Mouse (Mus musculus): ENCODE results near the gene Rplp2. TPM values are rescaled to one million over a fixed set of nuclear protein-coding genes. Genes with fewer than 3 reads are reported as not detected.

Rplp2 gene
- polyA plus RNA-seq (2017; shearing (Covaris generic)), result 1,588 TPM

DNA sequence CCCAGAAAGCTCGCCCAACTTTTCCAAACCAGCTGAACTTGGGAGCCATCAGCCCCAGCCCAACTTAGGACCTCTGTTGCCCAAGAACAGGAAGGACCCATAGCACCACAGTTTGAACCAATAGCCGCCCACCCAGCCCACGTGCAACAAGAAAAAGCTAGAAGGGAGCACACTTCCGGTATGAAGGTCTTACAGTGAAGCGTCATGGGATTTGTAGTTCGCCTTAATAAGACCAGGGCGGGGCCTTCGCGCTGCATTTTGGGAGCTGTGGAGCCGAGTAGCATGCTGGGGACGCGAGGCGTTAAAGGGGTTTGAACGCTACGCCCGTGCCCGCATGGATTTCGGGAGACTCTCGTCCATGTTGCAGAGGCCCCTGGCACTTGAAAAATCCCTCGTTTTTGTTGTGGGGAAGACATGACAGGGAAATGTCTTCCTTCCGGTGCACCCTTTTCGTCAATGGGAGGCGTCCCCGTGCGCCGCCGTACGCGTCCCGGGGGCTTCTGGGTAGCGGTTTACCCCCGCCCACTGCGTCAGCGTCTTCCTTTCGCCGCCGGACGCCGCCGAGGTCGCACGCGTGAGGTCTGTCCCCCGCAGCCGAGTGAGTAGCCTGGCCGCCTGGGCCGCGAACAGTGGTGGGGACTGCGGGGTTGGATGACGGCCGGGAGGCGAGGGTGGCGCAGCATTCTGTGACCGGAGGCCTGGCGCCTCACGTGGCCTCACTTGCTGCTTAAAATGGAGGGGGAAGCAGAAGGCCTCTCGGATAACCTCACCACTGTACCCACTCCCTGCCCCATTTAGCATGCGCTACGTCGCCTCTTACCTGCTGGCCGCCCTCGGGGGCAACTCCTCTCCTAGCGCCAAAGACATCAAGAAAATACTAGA is at the start of gene Rplp2:
TSS of gene Rplp2 (plus strand) at position 261 of the 882 bp plus-strand sequence.

DNA sequence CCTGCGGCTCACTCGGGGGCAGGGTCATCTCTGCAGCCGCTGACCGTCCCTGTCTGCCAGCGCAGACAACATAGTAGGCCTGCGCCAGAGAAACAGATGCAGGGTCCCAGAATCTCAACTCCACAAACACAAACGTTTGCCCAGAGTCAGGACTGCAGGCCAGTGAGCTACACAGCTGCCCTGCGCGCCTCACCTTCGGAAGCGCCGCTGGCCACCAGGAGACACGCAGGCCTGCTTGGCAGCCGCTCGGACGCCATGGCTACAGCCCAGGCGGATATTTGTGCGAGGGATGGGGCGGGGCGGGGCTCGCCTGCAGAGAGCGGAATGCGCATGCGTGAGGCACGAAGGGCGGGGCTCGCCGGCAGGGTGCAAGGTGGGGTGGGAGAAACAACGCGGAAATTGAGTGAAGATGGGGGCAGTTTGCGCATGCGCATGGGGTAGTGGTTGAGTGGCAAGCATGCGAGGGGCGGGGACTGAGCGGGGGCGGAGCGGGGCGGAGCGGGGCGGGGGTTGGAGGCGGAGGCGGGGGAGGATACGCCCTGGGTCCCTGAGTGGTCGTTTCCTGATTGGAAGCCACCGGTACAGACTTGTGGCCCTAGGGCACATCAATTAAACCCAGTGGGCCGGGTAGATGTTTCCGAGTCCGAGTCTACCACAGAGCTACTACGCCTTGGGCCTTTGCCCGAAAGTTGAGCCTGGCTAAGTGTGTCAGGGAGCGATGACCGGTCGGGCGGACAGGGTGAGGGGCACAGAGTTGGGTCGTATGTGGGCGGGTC is 33.2 kb upstream of the Rplp2 start, which contains the start of gene Gatd1:
TSS of gene Gatd1 (minus strand) at position 328 of the 776 bp plus-strand sequence.

DNA sequence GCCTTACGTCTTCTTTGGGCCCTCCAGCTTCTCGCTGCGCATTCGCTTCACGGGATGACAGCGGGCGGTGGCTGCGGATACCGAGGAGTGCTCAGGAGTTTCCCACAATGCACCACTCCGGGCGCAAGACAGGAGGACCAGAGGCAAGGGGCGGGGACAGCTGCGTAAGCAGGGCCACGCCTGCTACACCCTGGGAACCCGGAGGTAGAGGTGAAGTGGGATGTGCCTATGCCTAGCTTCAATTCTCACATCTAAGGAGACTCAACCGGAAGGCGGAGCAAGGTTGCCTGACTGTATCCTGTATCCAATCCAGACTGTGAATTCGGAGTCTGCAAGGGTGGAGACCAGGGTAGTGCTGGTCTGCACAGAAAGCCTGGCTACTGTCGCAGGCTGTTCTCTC is 17.9 kb upstream of the Rplp2 start, which contains the start of gene Cend1:
TSS of gene Cend1 (minus strand) at position 182 of the 400 bp plus-strand sequence.

DNA sequence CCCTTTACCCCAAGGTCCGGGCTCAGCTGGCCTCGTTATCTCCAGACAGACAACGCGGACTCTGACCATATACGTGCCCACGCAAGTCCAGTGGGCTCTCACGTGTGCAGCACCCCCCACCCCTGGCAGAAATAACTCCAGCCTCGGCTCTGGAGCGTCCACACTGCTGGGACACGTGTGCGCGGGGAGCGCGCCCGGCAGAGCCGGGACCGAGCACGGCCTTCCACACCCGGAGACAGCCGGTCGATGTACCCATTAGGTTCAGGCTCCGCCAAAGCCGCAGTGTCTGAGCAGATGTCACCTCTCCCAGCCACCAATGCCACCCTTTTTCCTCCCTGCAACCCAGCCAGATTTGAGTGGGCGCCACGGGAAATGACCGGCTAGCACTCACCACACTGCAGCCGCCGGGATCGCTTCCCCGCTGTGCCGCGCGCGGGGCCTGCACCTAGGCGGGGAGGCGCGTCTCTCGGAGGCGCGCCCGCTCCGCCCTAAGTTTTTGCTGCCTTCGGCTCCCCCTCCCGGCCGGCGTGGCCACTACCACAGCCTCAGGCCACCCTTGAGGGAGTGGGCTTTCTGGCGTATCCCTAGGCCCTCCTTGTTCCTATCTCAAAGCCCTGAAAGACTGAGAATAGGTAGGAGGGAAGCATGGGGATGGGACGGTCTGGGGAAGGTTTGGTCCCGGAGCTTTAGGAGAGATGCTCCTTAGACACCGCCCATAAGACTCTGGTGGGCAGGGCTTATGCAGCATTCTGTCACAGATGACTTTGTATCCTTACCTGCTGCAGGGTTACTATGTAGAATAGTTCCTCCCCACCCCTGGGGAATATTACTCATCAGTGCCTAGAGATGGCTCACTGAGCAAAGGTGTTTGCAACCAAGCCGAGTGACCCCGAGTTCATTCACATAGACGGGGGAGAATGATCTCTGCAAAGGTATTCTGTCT is 9.7 kb upstream of the Rplp2 start, which contains the start of gene Slc25a22:
TSS of gene Slc25a22 (minus strand) at position 715 of the 943 bp plus-strand sequence.

DNA sequence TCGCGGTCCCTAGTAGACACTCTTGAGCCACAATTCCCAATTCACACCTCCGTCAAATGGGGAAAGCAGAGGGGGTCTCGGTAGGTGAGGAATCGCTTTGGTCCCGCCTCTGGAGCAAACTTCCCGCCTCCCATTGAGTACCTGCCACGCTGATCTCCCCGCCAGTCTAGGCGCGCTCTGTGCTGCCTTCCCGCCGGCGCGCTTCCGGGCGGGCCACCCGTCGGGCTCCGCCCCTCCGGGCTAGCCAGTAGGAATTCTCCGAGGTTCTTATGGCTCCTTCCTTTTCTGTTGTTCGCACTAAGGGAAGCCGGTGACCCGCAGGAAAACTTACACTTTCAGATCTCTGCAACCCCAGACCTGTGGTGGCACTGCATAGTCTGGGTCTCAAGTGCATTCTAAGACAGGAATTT is 3.3 kb upstream of the Rplp2 start, which contains the start of gene Pidd1:
TSS of gene Pidd1 (minus strand) at position 198 of the 410 bp plus-strand sequence.

DNA sequence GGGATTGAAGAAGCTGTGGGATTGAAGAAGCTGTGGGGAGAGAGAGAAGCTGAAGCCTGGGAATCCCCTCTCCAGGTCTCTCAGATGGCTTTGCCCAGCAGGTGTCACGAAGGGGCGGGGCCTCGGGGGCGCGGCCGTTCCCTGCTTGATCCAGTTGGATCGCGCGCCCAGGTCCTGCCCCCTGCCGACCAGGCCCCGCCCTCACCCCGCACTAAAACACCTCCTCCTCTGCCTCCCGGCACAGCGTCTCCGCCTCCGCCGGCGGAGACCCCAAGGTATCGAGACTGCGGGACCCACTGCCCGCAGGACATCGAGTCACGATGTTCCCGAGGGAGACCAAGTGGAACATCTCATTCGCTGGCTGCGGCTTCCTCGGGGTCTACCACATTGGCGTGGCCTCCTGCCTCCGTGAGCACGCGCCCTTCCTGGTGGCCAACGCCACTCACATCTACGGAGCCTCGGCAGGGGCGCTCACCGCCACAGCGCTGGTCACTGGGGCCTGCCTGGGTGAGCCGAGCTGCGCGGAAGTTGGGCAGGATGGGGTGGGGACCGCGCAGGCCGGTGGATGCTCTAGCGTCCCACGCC is 7.9 kb downstream of the Rplp2 start, which contains the start of gene Pnpla2:
TSS of gene Pnpla2 (plus strand) at position 232 of the 585 bp plus-strand sequence.

DNA sequence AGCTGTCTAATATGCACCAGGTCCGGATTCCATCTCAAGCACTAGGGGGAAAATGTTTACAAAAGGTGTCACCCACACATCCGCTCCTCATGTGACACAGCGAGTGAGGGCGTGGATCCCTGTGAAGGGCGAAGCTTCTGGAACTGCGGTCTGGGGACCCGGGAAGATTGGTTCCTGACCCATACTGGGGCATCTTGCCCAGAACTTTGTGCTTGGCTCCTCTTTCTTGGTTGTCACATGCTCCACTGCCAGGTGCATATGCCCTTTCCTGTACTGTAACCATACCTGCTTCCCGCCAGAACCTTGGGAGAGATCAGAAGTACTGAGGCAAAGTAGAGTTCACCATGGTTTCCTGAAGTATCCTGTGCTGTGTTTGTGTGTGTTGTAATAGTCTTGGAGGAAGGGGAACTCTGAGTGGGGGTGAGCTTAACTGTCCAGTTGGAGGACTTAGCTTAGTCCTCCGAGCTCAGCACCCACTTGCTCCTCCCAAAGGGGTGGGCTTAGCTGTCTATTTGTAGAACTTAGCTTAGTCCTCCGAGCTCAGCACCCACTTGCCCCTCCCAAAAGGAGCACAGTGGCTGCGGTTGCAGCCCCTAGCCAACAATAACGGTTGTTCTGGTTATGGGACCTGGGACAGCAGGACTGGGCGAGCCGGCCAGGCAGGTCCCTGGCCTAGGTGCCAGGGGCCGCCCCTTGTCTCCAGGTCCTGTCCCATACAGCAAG is 13.4 kb downstream of the Rplp2 start, which contains the start of gene Cracr2b:
TSS of gene Cracr2b (plus strand) at position 704 of the 723 bp plus-strand sequence.

DNA sequence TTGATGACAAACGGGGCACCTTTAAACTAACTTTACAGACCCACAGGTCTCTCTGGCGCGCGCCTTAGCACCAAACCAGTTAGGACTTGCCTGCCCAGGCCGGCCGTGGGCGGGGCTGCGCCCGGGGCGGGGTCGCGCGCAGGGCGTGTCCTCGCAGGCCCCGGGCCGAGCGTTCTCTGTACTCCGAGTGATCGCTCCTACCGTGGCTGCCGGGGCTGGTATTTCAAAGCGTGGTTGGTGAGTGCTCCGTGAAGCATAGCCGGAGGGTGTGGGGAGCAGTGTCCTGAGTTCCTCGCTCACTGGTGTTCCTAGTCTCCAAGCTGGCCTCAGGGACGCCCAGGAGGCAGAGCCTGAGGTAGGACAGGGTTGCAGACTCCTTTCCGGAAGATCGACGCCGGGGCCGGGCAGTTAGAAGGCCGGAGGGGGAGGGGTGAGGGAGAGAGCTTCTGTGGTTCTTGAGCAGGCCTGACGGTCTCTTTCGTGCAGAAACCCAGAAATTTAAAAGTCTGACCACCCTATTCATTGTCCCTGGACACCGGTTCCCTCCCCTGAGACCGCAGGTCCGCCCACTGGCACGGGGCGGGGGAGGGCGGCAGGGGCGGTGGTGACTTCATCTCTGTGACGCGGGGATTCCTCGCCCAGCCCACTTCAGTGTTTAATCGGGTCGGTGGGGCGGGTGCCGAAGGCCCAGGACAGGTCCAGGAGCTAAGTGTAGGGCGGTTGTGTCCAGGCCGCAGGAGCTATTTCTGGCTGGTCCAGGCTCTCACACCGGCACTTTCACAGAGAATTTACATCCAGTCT is 20.3 kb downstream of the Rplp2 start, which contains the start of gene Cd151:
TSS of gene Cd151 (plus strand) at position 163 of the 801 bp plus-strand sequence.

DNA sequence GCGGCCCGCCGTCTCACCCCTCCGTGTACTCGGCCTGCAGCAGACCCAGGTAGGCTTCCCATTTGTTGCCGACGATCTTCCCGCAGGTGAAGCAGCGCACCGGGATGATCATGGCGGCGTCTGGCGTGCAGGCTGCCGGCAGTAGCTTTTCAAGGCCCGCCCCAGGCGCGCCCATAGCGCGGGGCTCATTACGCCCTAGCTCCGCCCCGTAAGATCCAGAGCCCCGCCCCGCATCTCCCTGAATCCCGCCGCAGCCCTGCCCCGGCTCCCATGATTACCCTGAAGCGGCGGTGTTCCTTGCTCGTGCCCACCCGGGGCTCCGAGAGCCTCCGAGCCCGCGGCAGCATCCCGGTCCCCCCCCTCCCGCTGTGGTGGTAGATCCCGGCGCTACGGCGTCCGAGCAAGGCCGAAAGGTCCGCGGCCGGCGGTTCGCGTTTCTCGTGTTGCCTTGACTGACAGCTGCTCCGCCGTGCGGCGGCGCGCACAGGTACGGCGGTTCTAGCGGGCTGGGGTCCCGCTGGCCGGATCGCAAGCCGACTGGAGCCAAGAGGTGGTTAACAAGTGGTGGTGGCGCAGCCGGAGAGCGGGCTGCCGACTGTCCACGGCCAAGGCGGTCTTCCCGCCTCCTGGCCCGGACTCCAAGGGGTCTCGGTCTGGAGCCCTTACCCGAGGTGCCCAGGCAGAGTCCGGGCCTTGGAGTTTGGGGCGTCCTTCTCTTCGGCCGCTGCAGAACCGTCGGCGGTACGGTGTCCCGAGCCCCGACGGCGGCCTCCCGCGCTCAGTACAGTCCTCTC is 28.0 kb downstream of the Rplp2 start, which contains the start of the genes Polr2l and Tspan4:
TSS of gene Polr2l (minus strand) at position 122 of the 794 bp plus-strand sequence.
TSS of gene Tspan4 (plus strand) at position 230 of the 794 bp plus-strand sequence.

Other genes starting within 250 kb of the Rplp2 start
- 15.4 TPM for gene Lmntd2, start 233.3 kb upstream of the Rplp2 start, polyA plus RNA-seq (2017; shearing (Covaris generic))
- 24.4 TPM for gene Rassf7, start 231.5 kb upstream of the Rplp2 start, polyA plus RNA-seq (2017; shearing (Covaris generic))
- gene Phrf1, start 218.6 kb upstream of the Rplp2 start, polyA plus RNA-seq (2017; shearing (Covaris generic)), result 133 TPM
- 111 TPM for gene Irf7, start 180.9 kb upstream of the Rplp2 start, polyA plus RNA-seq (2017; shearing (Covaris generic))
- gene Cdhr5, start 170.6 kb upstream of the Rplp2 start, polyA plus RNA-seq (2017; shearing (Covaris generic)), result not detected
- gene Sct, start 168.2 kb upstream of the Rplp2 start, polyA plus RNA-seq (2017; shearing (Covaris generic)), result not detected
- gene Drd4, start 155.4 kb upstream of the Rplp2 start, polyA plus RNA-seq (2017; shearing (Covaris generic)), result not detected
- 15.6 TPM for gene Deaf1, start 119.7 kb upstream of the Rplp2 start, polyA plus RNA-seq (2017; shearing (Covaris generic))
- gene Tmem80, start 119.6 kb upstream of the Rplp2 start, polyA plus RNA-seq (2017; shearing (Covaris generic)), result 41.9 TPM
- gene Eps8l2, start 108.5 kb upstream of the Rplp2 start, polyA plus RNA-seq (2017; shearing (Covaris generic)), result not detected
- gene Taldo1, start 55.2 kb upstream of the Rplp2 start, polyA plus RNA-seq (2017; shearing (Covaris generic)), result 342 TPM
- gene Gatd1, start 33.2 kb upstream of the Rplp2 start, polyA plus RNA-seq (2017; shearing (Covaris generic)), result 85.0 TPM
- 0.56 TPM for gene Cend1, start 17.9 kb upstream of the Rplp2 start, polyA plus RNA-seq (2017; shearing (Covaris generic))
- 82.4 TPM for gene Slc25a22, start 9.5 kb upstream of the Rplp2 start, polyA plus RNA-seq (2017; shearing (Covaris generic))
- gene Pidd1, start 3.3 kb upstream of the Rplp2 start, polyA plus RNA-seq (2017; shearing (Covaris generic)), result 14.5 TPM
- gene Pnpla2, start 7.8 kb downstream of the Rplp2 start, polyA plus RNA-seq (2017; shearing (Covaris generic)), result 99.5 TPM
- gene Cracr2b, start 13.7 kb downstream of the Rplp2 start, polyA plus RNA-seq (2017; shearing (Covaris generic)), result not detected
- 8.9 TPM for gene Cd151, start 20.0 kb downstream of the Rplp2 start, polyA plus RNA-seq (2017; shearing (Covaris generic))
- gene Polr2l, start 27.8 kb downstream of the Rplp2 start, polyA plus RNA-seq (2017; shearing (Covaris generic)), result 31.5 TPM
- 3.8 TPM for gene Tspan4, start 27.9 kb downstream of the Rplp2 start, polyA plus RNA-seq (2017; shearing (Covaris generic))
- gene Chid1, start 92.5 kb downstream of the Rplp2 start, polyA plus RNA-seq (2017; shearing (Covaris generic)), result 24.9 TPM
- 25.5 TPM for gene Ap2a2, start 114.8 kb downstream of the Rplp2 start, polyA plus RNA-seq (2017; shearing (Covaris generic))
- gene Muc6, start 207.9 kb downstream of the Rplp2 start, polyA plus RNA-seq (2017; shearing (Covaris generic)), result 0.18 TPM
- gene Muc2, start 243.0 kb downstream of the Rplp2 start, polyA plus RNA-seq (2017; shearing (Covaris generic)), result not detected

All from inflammation-experienced regulatory T-cells, adult 16 weeks (primary cell).